Mouse (Mus musculus) small intestine, adult 2 months (tissue): Measurements from ENCODE around the gene Aldoart2.

ENCODE experiments used
- CTCF ChIP-seq: fragments of 200-500 bp; IDR thresholded peaks from 2 replicates; pipeline ENCODE4 v1.5.1; 2012; ENCODE audit warnings: low read depth, mild to moderate bottlenecking, control low read depth, inconsistent platforms, low read length, moderate library complexity, mixed read lengths; ENCODE audit not compliant: insufficient replicate concordance, insufficient read length; ENCODE audit errors: extremely low read depth
- POLR2A ChIP-seq: fragments of 200-500 bp; IDR thresholded peaks from 2 replicates; pipeline ENCODE4 v1.6.1; 2012; ENCODE audit warnings: low read depth, mild to moderate bottlenecking, control low read depth, inconsistent platforms, low read length, moderate library complexity

- TF ChIP-seq CTCF, result no peak
- TF ChIP-seq POLR2A, result no peak
Measured at GRCm38 (mm10) chr12:55538328-55538971, 26.6 kb upstream of the Aldoart2 start.
